Mouse (Mus musculus) MEL (cell line): ENCODE measurements around the gene Tcf7l2. TPM values are rescaled to one million over a fixed set of nuclear protein-coding genes. Genes with fewer than 3 reads are reported as not detected.
A peak's percentile ranks its signal among the peaks of the same experiment; 100 is the strongest.

Source experiments
- DNase-seq: peaks from one replicate; pipeline ENCODE4 v3.0.0; 2011; ENCODE audit warnings: low read depth, low spot score
- H3K27ac ChIP-seq: 2 replicates; pipeline ENCODE4 v1.5.1; 2012; ENCODE audit warnings: low read depth, mild to moderate bottlenecking, control low read depth, low read length, moderate library complexity; ENCODE audit not compliant: control insufficient read depth
- H3K27me3 ChIP-seq, 2 experiments: fragments of 150-350 bp in 1 of 2; sonication (generic) in 1 of 2; 2 replicates each; pipeline ENCODE4 v1.6.1; 2012; ENCODE audit warnings: low read length in 2 of 2, mild to moderate bottlenecking in 2 of 2, improper control_type of control experiment in 1 of 2, moderate library complexity in 1 of 2; ENCODE audit not compliant: insufficient read depth in 2 of 2, control insufficient read depth in 1 of 2
- H3K36me3 ChIP-seq, 2 experiments: 2 replicates each; pipeline ENCODE4 v1.6.1; 2012 to 2014; ENCODE audit warnings: low read length in 2 of 2, improper control_type of control experiment in 1 of 2, inconsistent platforms in 1 of 2, mild to moderate bottlenecking in 1 of 2; ENCODE audit not compliant: insufficient read depth in 2 of 2, control insufficient read depth in 1 of 2
- H3K4me1 ChIP-seq, 2 experiments: fragments of 150-350 bp in 1 of 2; sonication (generic) in 1 of 2; 2 replicates each; pipeline ENCODE4 v1.6.1; 2012; ENCODE audit warnings: low read length in 2 of 2, improper control_type of control experiment in 1 of 2, mild to moderate bottlenecking in 1 of 2; ENCODE audit not compliant: insufficient read depth in 2 of 2, control insufficient read depth in 1 of 2
- H3K4me3 ChIP-seq, 2 experiments: fragments of 150-350 bp in 1 of 2; sonication (generic) in 1 of 2; 2 replicates each; pipeline ENCODE4 v1.5.1; 2012; ENCODE audit warnings: low read depth in 2 of 2, low read length in 2 of 2, mild to moderate bottlenecking in 2 of 2, moderate library complexity in 2 of 2, control low read depth in 1 of 2, improper control_type of control experiment in 1 of 2; ENCODE audit not compliant: control insufficient read depth in 1 of 2, insufficient read depth in 1 of 2
- H3K79me2 ChIP-seq: 2 replicates; pipeline ENCODE4 v1.6.1; 2012; ENCODE audit warnings: mild to moderate bottlenecking, low read length, moderate library complexity; ENCODE audit not compliant: control insufficient read depth, poor library complexity, insufficient read depth
- H3K9ac ChIP-seq: 2 replicates; pipeline ENCODE4 v1.6.1; 2012; ENCODE audit warnings: low read depth, mild to moderate bottlenecking, control low read depth, low read length, moderate library complexity; ENCODE audit not compliant: control insufficient read depth, poor library complexity, severe bottlenecking
- H3K9me3 ChIP-seq: fragments of 150-350 bp; sonication (generic); replicated peaks from 2 replicates; pipeline ENCODE4 v1.6.1; 2012; ENCODE audit warnings: mild to moderate bottlenecking, low read length, improper control_type of control experiment, moderate library complexity; ENCODE audit not compliant: insufficient read depth
- CHD1 ChIP-seq: IDR thresholded peaks from 2 replicates; pipeline ENCODE4 v1.6.1; 2012; ENCODE audit warnings: low read depth, mild to moderate bottlenecking, inconsistent platforms, low read length, improper control_type of control experiment
- CHD2 ChIP-seq: IDR thresholded peaks from 2 replicates; pipeline ENCODE4 v1.6.1; 2011; ENCODE audit warnings: low read length, improper control_type of control experiment
- CTCF ChIP-seq, 3 experiments: IDR thresholded peaks in 2 of 3; conservative IDR thresholded peaks in 1 of 3; 2 replicates each; pipeline ENCODE4 v1.5.1; 2011 to 2012; ENCODE audit warnings: low read length in 3 of 3, low read depth in 2 of 3, mild to moderate bottlenecking in 2 of 3, improper control_type of control experiment in 1 of 3, inconsistent platforms in 1 of 3, mixed read lengths in 1 of 3, moderate library complexity in 1 of 3; ENCODE audit not compliant: control insufficient read depth in 1 of 3, insufficient read depth in 1 of 3, poor library complexity in 1 of 3, severe bottlenecking in 1 of 3
- GATA1 ChIP-seq: IDR thresholded peaks from 2 replicates; pipeline ENCODE4 v1.6.1; 2011; ENCODE audit warnings: low read depth, low read length, improper control_type of control experiment
- JUND ChIP-seq: IDR thresholded peaks from 2 replicates; pipeline ENCODE4 v1.6.1; 2011; ENCODE audit warnings: low read depth, mild to moderate bottlenecking, improper control_type of control experiment, low read length
- MAFK ChIP-seq: IDR thresholded peaks from 2 replicates; pipeline ENCODE4 v1.6.1; 2011; ENCODE audit warnings: low read depth, mild to moderate bottlenecking, low read length, improper control_type of control experiment, borderline replicate concordance
- MAX ChIP-seq: IDR thresholded peaks from 2 replicates; pipeline ENCODE4 v1.6.1; 2011; ENCODE audit warnings: low read length, improper control_type of control experiment
- MEF2A ChIP-seq: IDR thresholded peaks from 2 replicates; pipeline ENCODE4 v1.6.1; 2014; ENCODE audit warnings: low read depth, mild to moderate bottlenecking, inconsistent platforms, low read length, improper control_type of control experiment; ENCODE audit not compliant: poor library complexity, insufficient replicate concordance, severe bottlenecking; ENCODE audit errors: extremely low read depth
- MXI1 ChIP-seq: IDR thresholded peaks from 2 replicates; pipeline ENCODE4 v1.6.1; 2011; ENCODE audit warnings: mild to moderate bottlenecking, low read depth, low read length, improper control_type of control experiment
- MYB ChIP-seq: IDR thresholded peaks from 2 replicates; pipeline ENCODE4 v1.6.1; 2011; ENCODE audit warnings: mild to moderate bottlenecking, low read depth, low read length, improper control_type of control experiment
- NELFE ChIP-seq: IDR thresholded peaks from 2 replicates; pipeline ENCODE4 v1.6.1; 2011; ENCODE audit warnings: low read depth, low read length, improper control_type of control experiment
- NRF1 ChIP-seq: IDR thresholded peaks from 2 replicates; pipeline ENCODE4 v1.6.1; 2014; ENCODE audit warnings: low read depth, mild to moderate bottlenecking, inconsistent platforms, low read length, improper control_type of control experiment, moderate library complexity; ENCODE audit not compliant: poor library complexity, insufficient read depth, severe bottlenecking
- POLR2AphosphoS5 ChIP-seq: IDR thresholded peaks from 2 replicates; pipeline ENCODE4 v1.6.1; 2012; ENCODE audit warnings: low read depth, borderline replicate concordance, mild to moderate bottlenecking, inconsistent platforms, low read length, moderate library complexity, mixed read lengths
- RAD21 ChIP-seq: IDR thresholded peaks from 2 replicates; pipeline ENCODE4 v1.6.1; 2011; ENCODE audit warnings: mild to moderate bottlenecking, low read depth, low read length, improper control_type of control experiment
- USF2 ChIP-seq, 2 experiments: IDR thresholded peaks; 2 replicates each; pipeline ENCODE4 v1.6.1; 2011 to 2012; ENCODE audit warnings: improper control_type of control experiment in 2 of 2, low read length in 2 of 2, borderline replicate concordance in 1 of 2, inconsistent platforms in 1 of 2, low read depth in 1 of 2, mild to moderate bottlenecking in 1 of 2; ENCODE audit not compliant: insufficient read depth in 1 of 2
- ZKSCAN1 ChIP-seq: IDR thresholded peaks from 2 replicates; pipeline ENCODE4 v1.6.1; 2012; ENCODE audit warnings: low read depth, mild to moderate bottlenecking, inconsistent platforms, low read length, improper control_type of control experiment, moderate library complexity
- ZMIZ1 ChIP-seq: IDR thresholded peaks from 2 replicates; pipeline ENCODE4 v1.6.1; 2012; ENCODE audit warnings: low read depth, mild to moderate bottlenecking, inconsistent platforms, low read length, improper control_type of control experiment, moderate library complexity
- ZNF384 ChIP-seq: IDR thresholded peaks from 2 replicates; pipeline ENCODE4 v1.6.1; 2012; ENCODE audit warnings: low read depth, mild to moderate bottlenecking, inconsistent platforms, low read length, improper control_type of control experiment
- polyA plus RNA-seq, 2 experiments: library from polyadenylated mRNA; stranded (reverse) in 1 of 2; unstranded in 1 of 2; fragments of >175 nt in 1 of 2; fragments of >200 nt in 1 of 2; gene quantifications; 2 replicates each; pipeline versions ENCODE4 v1.2.1 to v1.2.4; 2012; ENCODE audit warnings: low replicate concordance in 2 of 2, low read depth in 1 of 2; ENCODE audit not compliant: insufficient read length in 2 of 2, insufficient read depth in 1 of 2, missing spikeins in 1 of 2
- total RNA-seq: library from RNA; depleted of rRNA; stranded (reverse); fragments of 300-350 nt; gene quantifications from 2 replicates; pipeline ENCODE4 v1.2.3, GENCODE M21; 2012

Tcf7l2 gene
- total and polyA plus RNA-seq, 3 experiments, result 0.65 to 12.8 TPM; not detected in 1

- H3K9ac ChIP-seq, result no peak overlapping the region
- H3K36me3 ChIP-seq, result peaks cover 0 to 18% of the 10 kb centered on the region in 2 experiments; a peak in 2 of 4 replicates
- TF ChIP-seq MEF2A, result no peak
- no peak for TF ChIP-seq NELFE
- no peak for TF ChIP-seq MYB
- no peak for TF ChIP-seq CHD2
- TF ChIP-seq MXI1, result no peak
- no peak for TF ChIP-seq ZMIZ1
- no peak for TF ChIP-seq NRF1
- no peak for TF ChIP-seq CTCF (IDR thresholded peaks at IDR 0.05 in 2 of 3, conservative IDR thresholded peaks at IDR 0.05 in 1 of 3; ENCODE audit: control insufficient read depth in 1 of 3, insufficient read depth in 1 of 3, low read depth in 2 of 3, low read length in 3 of 3, poor library complexity in 1 of 3, severe bottlenecking in 1 of 3)
- TF ChIP-seq JUND, result no peak
- TF ChIP-seq USF2 (IDR thresholded peaks at IDR 0.05; ENCODE audit: borderline replicate concordance in 1 of 2, insufficient read depth in 1 of 2, low read depth in 1 of 2, low read length in 2 of 2), result no peak
- TF ChIP-seq MAX, result no peak
- TF ChIP-seq POLR2AphosphoS5, result no peak
- no peak for TF ChIP-seq CHD1
- no peak for TF ChIP-seq MAFK
- no peak for TF ChIP-seq GATA1
- H3K9me3 ChIP-seq, result no peaks in the 10 kb centered on the region
- no peaks in the 10 kb centered on the region for H3K27me3 ChIP-seq
- H3K79me2 ChIP-seq, result no peaks in the 10 kb centered on the region
- no peak for DNase-seq
- H3K4me3 ChIP-seq, result no peak overlapping the region
- peaks cover 10 to 26% of the 10 kb centered on the region in 2 experiments for H3K4me1 ChIP-seq
- H3K27ac ChIP-seq, result no peak overlapping the region
Observed at GRCm38 (mm10) chr19:55836930-55837687, 95.5 kb downstream of the Tcf7l2 start.

DNA sequence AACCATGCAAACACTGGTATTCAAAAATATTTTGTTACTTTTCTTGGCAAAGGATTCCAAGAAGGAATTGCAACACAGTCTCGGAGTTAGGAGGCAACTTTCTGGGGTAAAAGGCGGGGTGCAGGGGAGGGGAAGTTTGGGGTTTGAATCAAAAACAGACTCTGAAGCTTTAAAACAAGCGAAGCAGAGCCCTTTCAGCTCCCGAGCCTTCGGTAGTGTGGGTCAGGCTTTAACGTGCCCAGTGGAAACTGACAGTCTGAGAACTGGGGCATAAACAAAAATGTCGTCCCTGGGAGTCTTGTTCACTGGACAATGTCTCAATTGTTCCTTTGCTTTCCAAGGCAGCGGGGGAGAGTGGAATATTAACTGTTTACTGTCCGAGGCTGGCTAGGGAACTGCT is 96.3 kb downstream of the Tcf7l2 start:
- TF ChIP-seq MYB (no peak), ZKSCAN1 (0 out of 2 replicates have a peak, but pooled peaks have one; percentile 4), RAD21 (no peak), ZNF384 (peak; percentile 5; the same call in 1 of the 2 replicates)
- Histone ChIP-seq H3K27me3 (no peaks in the 10 kb centered on the region), H3K4me3 (no peak overlapping the region), H3K36me3 (peaks cover 0 to 18% of the 10 kb centered on the region in 2 experiments; a peak in 2 of 4 replicates), H3K9ac (no peak overlapping the region), H3K79me2 (no peaks in the 10 kb centered on the region), H3K9me3 (no peaks in the 10 kb centered on the region), H3K4me1 (peaks cover 10 to 31% of the 10 kb centered on the region in 2 experiments), H3K27ac (no peak overlapping the region)
- no peak for DNase-seq
